Mouse (Mus musculus) hindbrain, embryonic 11.5 days (tissue): Measurements from ENCODE around the gene Snrk. TPM values are rescaled to one million over a fixed set of nuclear protein-coding genes. Genes with fewer than 3 reads are reported as not detected.

Experiments used
- ATAC-seq: fragments of 200-750 bp; cut with Nextera tagmentation; 2 replicates; pipeline ENCODE4 v1.8.0; 2017; ENCODE audit warnings: mild to moderate bottlenecking, moderate TSS enrichment, moderate library complexity; ENCODE audit not compliant: low FRiP score
- DNase-seq: peaks from one replicate; pipeline ENCODE4 v3.0.0-alpha.2; 2015; ENCODE audit warnings: low spot score
- H3K27ac ChIP-seq: fragments of 300-500 bp; sonication (generic); 2 replicates; pipeline ENCODE4 v1.5.1; 2014; ENCODE audit warnings: mild to moderate bottlenecking, low read depth, low read length
- H3K27me3 ChIP-seq: fragments of 300-500 bp; sonication (generic); 2 replicates; pipeline ENCODE4 v1.6.1; 2014; ENCODE audit warnings: mild to moderate bottlenecking, low read length, moderate library complexity, mixed read lengths; ENCODE audit not compliant: control insufficient read depth, insufficient read depth
- H3K36me3 ChIP-seq: fragments of 300-500 bp; sonication (generic); 2 replicates; pipeline ENCODE4 v1.6.1; 2014; ENCODE audit warnings: mild to moderate bottlenecking, low read length, moderate library complexity, mixed read lengths; ENCODE audit not compliant: control insufficient read depth, insufficient read depth
- H3K4me1 ChIP-seq: fragments of 300-500 bp; sonication (generic); replicated peaks from 2 replicates; pipeline ENCODE4 v1.6.1; 2014; ENCODE audit warnings: low read length, mixed read lengths; ENCODE audit not compliant: control insufficient read depth, insufficient read depth
- H3K4me2 ChIP-seq: fragments of 300-500 bp; sonication (generic); replicated peaks from 2 replicates; pipeline ENCODE4 v1.6.1; 2014; ENCODE audit warnings: mild to moderate bottlenecking, low read depth, low read length
- H3K4me3 ChIP-seq: fragments of 300-500 bp; sonication (generic); 2 replicates; pipeline ENCODE4 v1.5.1; 2014; ENCODE audit warnings: low read depth, low read length
- H3K9ac ChIP-seq: fragments of 300-500 bp; sonication (generic); 2 replicates; pipeline ENCODE4 v1.6.1; 2014; ENCODE audit warnings: low read depth, low read length
- H3K9me3 ChIP-seq: fragments of 300-500 bp; sonication (generic); 2 replicates; pipeline ENCODE4 v1.6.1; 2016; ENCODE audit warnings: low read length; ENCODE audit not compliant: control insufficient read depth
- WGBS: fragments of 180-500 bp; shearing (Covaris S2); extraction: QIAGEN DNeasy Blood & Tissue Kit; methylation state at CpG from one replicate; pipeline ENCODE4 v1.1.7; 2014; 5-methylcytosine and 5-hydroxymethylcytosine counted together
- polyA plus RNA-seq: library from polyadenylated mRNA; unstranded; fragments of >200 nt; fragmentation: Nextera tagmentation; extraction: Ambion mirVana; gene quantifications from 2 replicates; pipeline ENCODE4 v1.2.1, GENCODE M21; 2014

Snrk gene
- polyA plus RNA-seq, 1 experiment from 2014 or later = 22.0 TPM

GRCm38 (mm10) chr9:122128686-122129085, 11.6 kb downstream of the Snrk start:
- H3K27ac ChIP-seq = no peak overlapping the region
- no peak overlapping the region for H3K4me3 ChIP-seq
- no peak overlapping the region for H3K9ac ChIP-seq
- no peaks in the 10 kb centered on the region for H3K9me3 ChIP-seq
- no peaks in the 10 kb centered on the region for H3K4me1 ChIP-seq
- no peak for DNase-seq
- H3K27me3 ChIP-seq = no peaks in the 10 kb centered on the region
- no peaks in the 10 kb centered on the region for H3K36me3 ChIP-seq
- 78% methylated on average over 5 of the region's 5 CpGs for WGBS
- no peak overlapping the region for H3K4me2 ChIP-seq
- no peak for ATAC-seq

DNA sequence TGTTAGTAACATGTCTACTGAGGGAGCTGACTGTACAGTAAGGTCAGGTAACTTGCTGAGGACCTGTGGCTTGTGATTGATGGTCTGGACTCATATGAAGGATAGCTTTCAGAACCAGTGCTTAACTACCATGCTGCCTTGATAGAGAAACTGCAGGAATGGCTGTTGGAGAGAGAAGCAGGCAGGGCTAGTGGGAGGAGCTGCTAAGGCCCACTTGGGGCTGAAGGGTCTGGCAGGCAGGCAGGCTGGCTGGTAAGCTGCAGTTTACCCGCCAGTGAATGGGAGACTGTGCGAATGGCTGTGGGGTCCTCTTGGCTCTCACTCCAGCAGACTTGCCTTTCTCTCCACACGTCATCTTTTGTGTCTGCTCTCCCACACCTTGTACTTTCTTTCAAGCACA, 13.6 kb downstream of the Snrk start:
- Histone ChIP-seq H3K4me3 (no peak overlapping the region), H3K36me3 (no peaks in the 10 kb centered on the region), H3K4me2 (no peak overlapping the region), H3K9me3 (no peaks in the 10 kb centered on the region), H3K9ac (no peak overlapping the region), H3K4me1 (no peaks in the 10 kb centered on the region), H3K27me3 (no peaks in the 10 kb centered on the region), H3K27ac (no peak overlapping the region)
- 44% methylated on average over 3 of the region's 3 CpGs for WGBS
- DNase-seq (no peak), ATAC-seq (no peak)

- ATAC-seq = no peak
- Histone ChIP-seq H3K36me3 (no peaks in the 10 kb centered on the region), H3K9me3 (no peaks in the 10 kb centered on the region), H3K27me3 (no peaks in the 10 kb centered on the region), H3K4me2 (no peak overlapping the region), H3K4me3 (no peak overlapping the region), H3K9ac (no peak overlapping the region), H3K4me1 (no peaks in the 10 kb centered on the region), H3K27ac (no peak overlapping the region)
- WGBS = 79% methylated on average over 7 of the region's 7 CpGs
- DNase-seq = no peak
Observed at GRCm38 (mm10) chr9:122132145-122132544, 15.1 kb downstream of the Snrk start.

GRCm38 (mm10) chr9:122135095-122135884, 18.2 kb downstream of the Snrk start:
- Histone ChIP-seq H3K4me2 (no peak overlapping the region), H3K4me1 (no peaks in the 10 kb centered on the region), H3K27me3 (no peaks in the 10 kb centered on the region), H3K36me3 (no peaks in the 10 kb centered on the region), H3K9me3 (no peaks in the 10 kb centered on the region), H3K27ac (no peak overlapping the region), H3K4me3 (no peak overlapping the region), H3K9ac (no peak overlapping the region)
- ATAC-seq (no peak), DNase-seq (no peak)
- WGBS = 69% methylated on average over 1 of the region's 1 CpGs

- Histone ChIP-seq H3K4me1 (no peaks in the 10 kb centered on the region), H3K27ac (no peak overlapping the region), H3K9me3 (no peaks in the 10 kb centered on the region), H3K4me2 (no peak overlapping the region), H3K9ac (no peak overlapping the region), H3K36me3 (no peaks in the 10 kb centered on the region), H3K4me3 (no peak overlapping the region), H3K27me3 (no peaks in the 10 kb centered on the region)
- WGBS = 80% methylated on average over 2 of the region's 2 CpGs
- DNase-seq (no peak), ATAC-seq (no peak)
Observed at GRCm38 (mm10) chr9:122135885-122136170, 18.8 kb downstream of the Snrk start.

DNA sequence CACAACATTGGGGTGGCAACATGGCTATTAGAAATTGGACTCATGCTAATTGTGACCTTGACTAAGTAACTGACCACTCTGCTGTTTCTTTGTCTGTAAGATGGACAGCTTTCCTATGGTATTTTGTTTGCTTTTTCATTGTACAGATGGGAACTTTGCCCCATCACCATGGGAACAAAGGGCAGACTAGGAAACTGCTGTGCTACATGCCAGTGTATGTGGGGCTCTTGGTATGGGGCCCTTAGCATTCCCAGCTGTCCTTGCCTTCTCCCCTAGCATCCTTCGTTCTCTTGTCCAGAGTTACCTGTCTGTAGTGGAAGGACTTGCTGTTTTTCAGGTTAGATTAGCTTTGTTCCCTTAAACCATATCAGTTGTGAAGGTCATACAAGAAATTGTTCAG, 20.9 kb downstream of the Snrk start:
- Histone ChIP-seq H3K9ac (no peak overlapping the region), H3K4me2 (no peak overlapping the region), H3K4me1 (no peaks in the 10 kb centered on the region), H3K36me3 (no peaks in the 10 kb centered on the region), H3K9me3 (no peaks in the 10 kb centered on the region), H3K27ac (no peak overlapping the region), H3K4me3 (no peak overlapping the region), H3K27me3 (no peaks in the 10 kb centered on the region)
- ATAC-seq (no peak), DNase-seq (no peak)
- WGBS = 58% methylated on average over 1 of the region's 1 CpGs

DNA sequence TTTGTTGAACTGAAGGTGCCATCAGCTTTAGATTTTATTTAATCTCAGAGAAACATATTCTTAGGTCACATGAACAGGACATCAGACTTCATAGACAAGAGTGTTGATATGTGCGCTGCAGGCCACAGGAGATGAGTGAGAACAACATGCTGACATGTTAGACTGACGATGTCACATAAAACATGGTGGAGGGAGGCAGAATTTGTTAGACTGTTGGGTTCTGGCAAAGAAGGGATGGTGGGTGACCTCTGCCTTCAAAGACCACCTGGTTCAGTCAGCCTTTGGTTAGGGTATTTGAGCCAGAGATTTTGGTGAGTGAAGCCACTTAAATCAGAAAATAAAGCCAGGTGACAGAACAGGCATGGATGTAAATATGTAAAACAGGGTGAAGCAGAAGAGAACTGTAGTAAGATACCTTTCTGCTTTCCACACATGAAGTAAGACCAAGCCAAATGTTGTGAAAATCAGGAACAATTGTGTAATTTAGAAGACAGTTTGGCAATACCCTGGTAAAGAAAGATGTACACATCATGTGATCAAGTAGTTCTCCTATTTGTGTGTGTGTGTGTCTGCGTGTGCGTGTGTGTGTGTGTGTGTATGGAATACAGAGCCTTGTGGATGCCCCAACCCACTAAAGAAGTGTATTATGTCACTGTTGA, 21.4 kb downstream of the Snrk start:
- H3K9me3 ChIP-seq = no peaks in the 10 kb centered on the region
- ATAC-seq (no peak), DNase-seq (no peak)
- no peaks in the 10 kb centered on the region for H3K4me1 ChIP-seq
- WGBS = 97% methylated on average over 4 of the region's 4 CpGs
- H3K27me3 ChIP-seq = no peaks in the 10 kb centered on the region
- H3K9ac ChIP-seq = no peak overlapping the region
- H3K4me3 ChIP-seq = no peak overlapping the region
- H3K4me2 ChIP-seq = no peak overlapping the region
- H3K27ac ChIP-seq = no peak overlapping the region
- no peaks in the 10 kb centered on the region for H3K36me3 ChIP-seq

DNA sequence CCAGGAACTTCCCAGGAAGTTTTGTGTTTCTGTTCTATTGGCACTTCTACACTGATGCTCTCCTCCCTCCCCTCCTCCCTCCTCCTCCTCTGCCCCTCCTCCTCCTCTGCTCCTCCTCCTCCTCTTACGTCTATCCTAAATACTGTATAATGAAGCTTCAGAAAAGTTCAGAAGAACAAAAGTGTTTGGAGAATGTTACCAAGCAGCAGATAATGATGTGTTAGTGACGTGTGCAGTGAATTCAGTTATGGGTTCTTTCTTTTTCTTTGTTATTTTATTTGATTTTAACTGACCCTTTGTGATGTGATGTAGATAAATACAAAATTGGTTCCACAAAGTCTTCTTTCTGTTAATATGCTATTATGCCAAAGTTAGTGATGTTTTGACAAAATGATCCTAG, 22.2 kb downstream of the Snrk start:
- Histone ChIP-seq H3K36me3 (no peaks in the 10 kb centered on the region), H3K27me3 (no peaks in the 10 kb centered on the region), H3K9ac (no peak overlapping the region), H3K4me3 (no peak overlapping the region), H3K27ac (no peak overlapping the region), H3K4me1 (no peaks in the 10 kb centered on the region), H3K4me2 (no peak overlapping the region), H3K9me3 (no peaks in the 10 kb centered on the region)
- DNase-seq (no peak), ATAC-seq (no peak)
- WGBS = 65% methylated on average over 2 of the region's 2 CpGs

- ATAC-seq (no peak), DNase-seq (no peak)
- Histone ChIP-seq H3K4me2 (no peak overlapping the region), H3K4me3 (no peak overlapping the region), H3K27ac (no peak overlapping the region), H3K27me3 (no peaks in the 10 kb centered on the region), H3K4me1 (no peaks in the 10 kb centered on the region), H3K9ac (no peak overlapping the region), H3K9me3 (no peaks in the 10 kb centered on the region), H3K36me3 (peaks cover 5% of the 10 kb centered on the region; the same call in 1 of the 2 replicates)
- 81% methylated on average over 1 of the region's 1 CpGs for WGBS
Observed at GRCm38 (mm10) chr9:122143219-122143618, 26.2 kb downstream of the Snrk start.
